Mouse (Mus musculus) MN1 (cell line): ENCODE measurements around the gene Hist1h3f.
A peak's percentile ranks its signal among the peaks of the same experiment; 100 is the strongest.
"Not testable (repeated sequence)": the region's sequence is repeated elsewhere in the genome, so short reads cannot be mapped to it uniquely, and the experiment has no call there.

Source experiments
- DNase-seq: peaks from one replicate; pipeline ENCODE4 v3.0.0-alpha.2; 2016; ENCODE audit warnings: low spot score

The Hist1h3f gene

DNA sequence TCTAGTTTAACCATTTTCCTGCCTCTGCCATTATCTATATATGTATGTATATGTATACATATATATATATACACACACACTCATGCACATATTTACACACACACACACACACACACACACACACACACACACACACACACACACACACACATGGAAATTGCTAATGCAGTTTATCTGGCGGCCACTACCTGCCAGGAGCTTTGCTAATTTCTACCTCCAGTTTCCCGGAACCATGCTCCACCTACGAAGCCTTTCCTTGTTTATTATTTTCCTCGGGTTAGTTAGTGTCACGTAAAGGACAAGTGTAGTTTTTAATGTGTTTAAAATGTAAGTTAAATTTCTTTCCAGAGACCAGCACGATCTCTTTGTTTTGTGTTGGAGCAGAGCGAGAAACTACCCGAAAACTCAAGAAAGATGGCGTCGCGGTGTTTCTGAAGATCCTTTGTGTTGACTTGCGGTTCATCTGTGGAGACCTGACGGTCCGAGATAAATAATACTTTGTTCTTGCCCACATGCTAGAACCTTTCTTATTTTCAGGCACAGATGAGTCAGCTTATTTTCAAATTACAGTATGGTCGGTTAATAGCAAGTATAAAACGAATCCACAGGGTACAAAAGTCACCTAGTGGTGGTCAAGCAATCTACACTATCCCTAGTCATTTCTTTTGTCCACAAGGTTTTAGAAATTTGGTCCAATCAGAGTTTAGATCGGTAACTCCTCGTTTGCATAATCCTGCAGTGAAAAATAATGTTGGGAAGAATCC, 19.0 kb downstream of the Hist1h3f start:
- peak; percentile 86 for DNase-seq

- no peak for DNase-seq
Observed at GRCm38 (mm10) chr13:23564482-23564881, 20.6 kb downstream of the Hist1h3f start.

DNA sequence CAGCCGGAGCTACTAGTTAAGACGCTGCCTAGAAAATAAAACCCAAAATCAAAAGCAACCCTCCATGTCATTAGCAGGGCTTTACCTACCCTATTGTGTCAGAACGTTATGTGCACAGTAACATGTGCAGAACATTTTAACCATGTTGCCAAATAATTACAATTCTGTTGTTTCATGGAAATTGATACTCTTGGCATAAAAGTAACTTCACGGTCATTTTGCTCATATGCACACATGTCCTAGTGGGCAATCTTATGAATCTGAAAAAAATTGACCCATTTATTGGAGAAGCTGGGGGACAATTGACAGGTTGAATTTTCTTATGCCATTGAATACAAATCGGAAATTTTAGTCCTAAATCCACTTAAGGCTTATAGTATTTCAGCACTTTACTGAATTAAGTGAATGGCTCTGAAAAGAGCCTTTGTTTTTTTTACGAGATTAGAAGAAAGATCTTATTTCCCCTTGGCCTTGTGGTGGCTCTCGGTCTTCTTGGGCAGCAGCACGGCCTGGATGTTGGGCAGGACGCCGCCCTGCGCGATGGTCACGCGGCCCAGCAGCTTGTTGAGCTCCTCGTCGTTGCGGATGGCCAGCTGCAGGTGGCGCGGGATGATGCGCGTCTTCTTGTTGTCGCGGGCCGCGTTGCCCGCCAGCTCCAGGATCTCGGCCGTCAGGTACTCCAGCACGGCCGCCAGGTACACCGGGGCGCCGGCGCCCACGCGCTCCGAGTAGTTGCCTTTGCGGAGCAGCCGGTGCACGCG, 26.6 kb downstream of the Hist1h3f start:
- peak; percentile 33 for DNase-seq

GRCm38 (mm10) chr13:23571022-23571503, 27.2 kb downstream of the Hist1h3f start, which contains the start of the genes Hist1h2ae and Hist1h2bg:
TSS of gene Hist1h2ae (minus strand) at chr13:23571220.
TSS of gene Hist1h2bg (plus strand) at chr13:23571396.
- peak; percentile 94 for DNase-seq

GRCm38 (mm10) chr13:23571504-23572217, 27.8 kb downstream of the Hist1h3f start:
- peak; percentile 32 for DNase-seq

DNA sequence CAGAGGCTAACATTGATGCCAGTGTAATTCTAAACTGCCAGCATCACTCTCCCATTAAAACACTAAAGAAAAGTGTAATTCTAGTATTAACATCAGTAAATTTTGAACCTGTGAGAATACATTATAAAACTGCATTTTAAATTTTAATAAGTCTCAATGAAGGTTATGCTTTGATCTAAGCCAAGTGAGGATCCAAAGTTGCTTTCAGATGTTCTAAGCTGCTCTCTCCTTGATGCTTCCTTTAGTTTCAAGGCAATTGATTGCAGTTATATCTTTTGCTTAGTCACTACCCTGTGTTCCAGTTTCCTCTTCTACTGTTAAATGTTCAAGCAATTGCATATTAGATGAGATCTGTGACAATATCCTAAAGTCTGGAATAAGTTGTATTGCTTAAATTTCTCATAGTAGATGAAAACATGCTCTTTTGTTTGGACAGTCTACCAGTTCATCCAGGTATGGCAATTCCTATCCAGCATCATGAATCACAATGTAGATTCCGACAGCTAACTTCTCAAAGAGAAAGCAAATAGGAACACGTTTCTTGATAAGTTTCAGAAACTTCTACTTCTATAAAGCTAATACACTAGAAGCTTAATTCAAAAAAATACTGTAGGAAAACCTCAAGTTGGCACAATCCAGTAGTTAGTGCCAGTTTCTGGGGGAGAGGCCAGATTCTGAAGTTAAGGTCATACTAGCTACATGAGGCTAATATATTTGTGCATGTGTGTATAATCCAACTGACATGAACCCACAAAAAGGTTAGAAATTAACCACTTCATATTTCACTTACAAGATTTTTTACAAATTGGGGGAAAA, 28.6 kb downstream of the Hist1h3f start:
- peak; percentile 18 for DNase-seq

GRCm38 (mm10) chr13:23573034-23573897, 29.4 kb downstream of the Hist1h3f start:
- DNase-seq = not testable (repeated sequence)

DNA sequence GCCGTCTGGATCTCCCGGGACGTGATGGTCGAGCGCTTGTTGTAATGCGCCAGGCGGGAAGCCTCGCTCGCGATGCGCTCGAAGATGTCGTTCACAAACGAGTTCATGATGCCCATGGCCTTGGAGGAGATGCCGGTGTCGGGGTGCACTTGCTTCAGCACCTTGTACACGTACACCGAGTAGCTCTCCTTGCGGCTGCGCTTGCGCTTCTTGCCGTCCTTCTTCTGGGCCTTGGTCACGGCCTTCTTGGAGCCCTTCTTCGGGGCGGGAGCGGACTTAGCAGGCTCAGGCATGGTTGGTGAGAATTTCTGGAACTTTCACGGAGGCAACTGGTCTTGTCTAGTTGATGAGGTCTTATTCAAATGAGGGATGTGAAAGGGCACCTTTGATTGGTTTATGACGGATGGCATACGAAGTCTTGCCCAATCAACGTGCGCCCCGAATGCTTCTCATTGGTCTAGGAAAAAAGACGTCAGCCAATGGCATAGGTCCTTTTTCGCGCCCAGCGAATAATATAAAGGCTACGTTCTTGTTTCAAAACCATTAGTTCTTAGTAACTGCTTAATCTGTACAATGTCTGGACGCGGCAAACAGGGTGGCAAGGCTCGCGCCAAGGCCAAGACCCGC, 30.2 kb downstream of the Hist1h3f start, which contains the start of the genes Hist1h2bf and Hist1h2ad:
Gene Hist1h2bf, minus strand, starts transcription at position 299 of the 627 bp plus-strand sequence.
Gene Hist1h2ad, plus strand, starts transcription at position 484 of the 627 bp plus-strand sequence.
- DNase-seq = not testable (repeated sequence)

- DNase-seq = not testable (repeated sequence)
Observed at GRCm38 (mm10) chr13:23574546-23575170, 30.8 kb downstream of the Hist1h3f start.

DNA sequence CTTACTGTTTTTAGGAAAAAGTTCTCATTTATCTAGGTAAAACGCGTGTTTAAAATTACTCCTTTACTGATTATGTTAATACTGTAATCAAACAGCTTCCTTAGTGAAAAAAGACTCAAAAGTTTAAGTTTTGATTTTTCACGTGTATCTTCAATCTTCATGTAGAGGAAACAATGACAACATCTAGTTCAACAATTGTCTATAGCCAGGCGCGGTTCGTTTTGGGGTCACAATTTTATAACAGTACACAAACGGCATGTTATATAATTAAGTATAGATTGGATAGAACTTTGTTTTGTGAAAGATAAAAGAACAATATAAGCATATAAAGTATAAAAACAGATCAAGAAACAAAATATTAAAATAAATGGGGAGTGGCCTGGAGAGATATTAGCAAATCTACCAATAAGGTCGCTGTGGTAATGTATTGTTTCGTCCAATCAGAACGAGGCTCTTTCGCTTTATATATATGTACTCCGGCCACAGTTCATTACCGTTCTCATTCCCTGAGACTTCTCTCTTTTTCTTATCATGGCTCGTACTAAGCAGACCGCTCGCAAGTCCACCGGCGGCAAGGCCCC, 31.5 kb downstream of the Hist1h3f start, which contains the start of gene Hist1h3d:
Gene Hist1h3d, plus strand, starts transcription at position 493 of the 581 bp plus-strand sequence.
- DNase-seq = no peak

DNA sequence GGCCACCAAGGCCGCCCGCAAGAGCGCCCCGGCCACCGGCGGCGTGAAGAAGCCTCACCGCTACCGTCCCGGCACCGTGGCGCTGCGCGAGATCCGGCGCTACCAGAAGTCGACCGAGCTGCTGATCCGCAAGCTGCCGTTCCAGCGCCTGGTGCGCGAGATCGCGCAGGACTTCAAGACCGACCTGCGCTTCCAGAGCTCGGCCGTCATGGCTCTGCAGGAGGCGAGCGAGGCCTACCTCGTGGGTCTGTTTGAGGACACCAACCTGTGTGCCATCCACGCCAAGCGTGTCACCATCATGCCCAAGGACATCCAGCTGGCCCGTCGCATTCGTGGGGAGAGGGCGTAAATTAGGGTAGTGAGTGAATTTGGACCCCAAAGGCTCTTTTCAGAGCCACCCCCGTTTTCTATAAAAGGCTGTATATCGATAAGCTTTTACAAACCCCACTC, 32.0 kb downstream of the Hist1h3f start:
- DNase-seq = not testable (repeated sequence)

DNA sequence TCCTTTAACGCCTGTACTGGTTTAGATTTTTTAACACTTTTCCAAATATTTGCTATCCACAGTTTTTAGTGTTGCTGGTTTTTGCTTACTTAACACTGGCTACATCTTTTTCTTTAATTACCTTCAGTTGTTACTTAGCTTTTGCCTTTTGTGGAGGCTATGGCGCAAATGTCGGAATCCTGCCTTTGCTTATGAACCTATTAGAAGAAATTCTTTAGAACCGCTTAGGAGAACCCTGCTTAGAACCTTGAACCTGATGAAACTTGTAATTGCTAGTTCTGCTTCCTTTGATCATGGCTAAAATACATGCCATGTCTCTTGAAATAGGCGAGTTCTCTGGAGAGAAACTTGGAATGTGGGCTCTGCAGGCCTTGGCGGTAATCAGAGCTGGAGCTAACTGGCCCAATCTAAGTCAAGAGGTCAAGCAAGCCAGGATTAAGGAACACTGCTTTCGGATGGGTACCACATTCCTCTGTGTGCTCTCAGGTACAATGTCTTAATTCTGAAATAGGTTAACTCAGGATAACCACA, 32.6 kb downstream of the Hist1h3f start:
- no peak for DNase-seq

GRCm38 (mm10) chr13:23576906-23577639, 33.2 kb downstream of the Hist1h3f start:
- no peak for DNase-seq

DNA sequence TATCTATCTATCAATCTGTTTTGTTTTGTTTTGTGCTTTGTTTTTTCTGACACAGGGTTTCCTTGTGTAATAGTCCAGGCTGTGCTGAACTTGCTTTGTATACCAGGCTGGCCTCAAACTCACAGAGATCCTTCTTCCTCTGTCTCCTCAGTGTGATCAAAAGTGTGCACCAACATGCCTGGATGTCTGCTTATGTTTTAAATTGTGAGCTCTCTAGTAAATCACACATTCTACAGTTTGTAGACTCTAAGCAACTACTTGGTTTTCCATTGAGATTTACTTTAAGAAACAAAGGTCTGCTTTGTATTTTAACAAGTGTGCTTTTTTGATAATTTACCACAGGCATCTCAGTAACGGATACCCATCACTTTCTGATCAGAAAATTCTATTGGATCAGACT, 34.0 kb downstream of the Hist1h3f start:
- no peak for DNase-seq

GRCm38 (mm10) chr13:23581408-23582218, 37.8 kb downstream of the Hist1h3f start, which contains the start of gene Hist1h4d:
TSS of gene Hist1h4d (plus strand) at chr13:23581598.
- peak; percentile 95 for DNase-seq

DNA sequence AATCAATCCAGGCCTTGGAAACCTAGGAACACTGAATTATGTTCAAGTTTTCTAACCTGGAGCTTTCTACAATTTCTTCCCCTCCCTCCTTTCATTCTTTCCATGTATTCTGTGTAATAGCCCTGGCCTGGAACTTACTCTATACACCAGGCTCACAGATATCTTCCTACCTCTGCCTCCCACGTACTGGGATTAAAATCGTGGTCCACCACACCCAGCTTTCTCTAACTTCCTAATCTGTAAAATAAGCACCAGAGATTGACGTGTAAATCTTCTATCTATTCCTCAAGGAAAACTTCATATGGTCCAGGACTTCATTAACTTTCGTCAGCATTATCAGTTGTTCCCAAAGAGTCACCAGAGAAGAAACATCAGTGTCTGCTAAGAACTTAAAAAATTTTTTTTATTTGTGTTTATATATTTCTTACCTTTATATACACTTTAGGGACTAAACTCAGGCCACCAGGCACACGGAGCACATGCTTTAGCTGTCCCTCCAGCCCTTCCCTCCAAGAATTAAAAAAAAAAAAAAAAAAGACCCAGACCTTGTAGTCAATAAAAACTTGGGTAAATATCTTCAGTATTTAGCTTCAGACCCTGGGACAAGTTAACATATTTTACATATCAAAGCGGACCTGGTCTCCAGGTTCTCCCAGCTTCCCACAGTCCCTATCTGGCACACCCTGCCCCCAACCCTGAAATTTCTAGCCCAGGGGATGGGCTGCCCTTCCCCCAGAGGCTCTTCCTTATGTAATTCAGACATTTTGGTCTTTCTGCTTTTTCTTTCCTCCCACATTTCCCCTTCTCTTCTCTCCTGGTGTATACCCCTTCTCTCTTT, 38.6 kb downstream of the Hist1h3f start:
- DNase-seq = peak; percentile 27
